Mouse (Mus musculus) E14TG2a.4 (cell line): ENCODE measurements around the gene Zfp467.

ENCODE experiments used
- CTCF ChIP-seq: conservative IDR thresholded peaks from 2 replicates; pipeline ENCODE4 v1.5.1; 2014; ENCODE audit warnings: low read length
- NANOG ChIP-seq: IDR thresholded peaks from 2 replicates; pipeline ENCODE4 v1.6.1; 2014; ENCODE audit warnings: borderline replicate concordance, low read length, mixed read lengths
- POU5F1 ChIP-seq: IDR thresholded peaks from 2 replicates; pipeline ENCODE4 v1.6.1; 2014; ENCODE audit warnings: low read length, borderline replicate concordance

- TF ChIP-seq CTCF, result no peak
- no peak for TF ChIP-seq NANOG
- TF ChIP-seq POU5F1, result no peak
These were observed 25.1 kb upstream of the Zfp467 start for GRCm38 (mm10) chr6:48470739-48471138.
